Mouse (Mus musculus) spleen, adult 2 months (tissue): ENCODE measurements around the gene AA986860. TPM values are rescaled to one million over a fixed set of nuclear protein-coding genes. Genes with fewer than 3 reads are reported as not detected.

Experiments
- DNase-seq, 2 experiments: peaks; one replicate each; pipeline versions ENCODE4 v3.0.0 to v3.0.0-alpha.2; 2012 to 2021; ENCODE audit warnings: low spot score in 2 of 2, low read depth in 1 of 2
- H3K27ac ChIP-seq: fragments of 200-500 bp; 2 replicates; pipeline ENCODE4 v1.5.1; 2012; ENCODE audit warnings: low read length, inconsistent platforms; ENCODE audit not compliant: insufficient read depth
- H3K27me3 ChIP-seq: fragments of 200-500 bp; 2 replicates; pipeline ENCODE4 v1.6.1; 2012; ENCODE audit warnings: mild to moderate bottlenecking, moderate library complexity, low read length, inconsistent platforms; ENCODE audit not compliant: control insufficient read depth, insufficient read depth
- H3K36me3 ChIP-seq: fragments of 200-500 bp; 2 replicates; pipeline ENCODE4 v1.6.1; 2012; ENCODE audit warnings: mild to moderate bottlenecking, low read length, inconsistent platforms; ENCODE audit not compliant: control insufficient read depth, insufficient read depth
- H3K4me1 ChIP-seq: fragments of 200-500 bp; 2 replicates; pipeline ENCODE4 v1.6.1; 2011; ENCODE audit warnings: inconsistent platforms; ENCODE audit not compliant: control insufficient read depth, insufficient read depth, insufficient read length
- H3K4me3 ChIP-seq: fragments of 200-500 bp; 2 replicates; pipeline ENCODE4 v1.5.1; 2011; ENCODE audit warnings: mild to moderate bottlenecking, inconsistent platforms; ENCODE audit not compliant: insufficient read depth, insufficient read length; ENCODE audit errors: extremely low read depth
- CTCF ChIP-seq: fragments of 200-500 bp; IDR thresholded peaks from 2 replicates; pipeline ENCODE4 v1.5.1; 2011; ENCODE audit warnings: mild to moderate bottlenecking, inconsistent platforms; ENCODE audit not compliant: insufficient read depth, insufficient read length, insufficient replicate concordance; ENCODE audit errors: extremely low read depth
- POLR2A ChIP-seq: fragments of 200-500 bp; IDR thresholded peaks from 2 replicates; pipeline ENCODE4 v1.6.1; 2011; ENCODE audit warnings: low read depth, low read length, inconsistent platforms
- WGBS: fragments of 180-500 bp; shearing (Covaris S2); methylation state at CpG from one replicate; pipeline ENCODE4 v1.1.7; 2018; 5-methylcytosine and 5-hydroxymethylcytosine counted together
- polyA plus RNA-seq: library from polyadenylated mRNA; depleted of rRNA; stranded (reverse); fragments of >200 nt; gene quantifications from 2 replicates; pipeline ENCODE4 v1.2.3, GENCODE M21; 2012

The AA986860 gene
- polyA plus RNA-seq, 1 experiment = 0.30 TPM

GRCm38 (mm10) chr1:130710283-130711080, 21.3 kb upstream of the AA986860 start:
- no peak for DNase-seq
- Histone ChIP-seq H3K36me3 (peaks cover 6% of the 10 kb centered on the region), H3K4me3 (no peak overlapping the region), H3K27me3 (no peaks in the 10 kb centered on the region), H3K4me1 (no peaks in the 10 kb centered on the region; the same call in 1 of the 2 replicates), H3K27ac (no peak overlapping the region)
- WGBS = 92% methylated on average over 22 of the region's 22 CpGs
- no peak for TF ChIP-seq POLR2A
- no peak for TF ChIP-seq CTCF

- Histone ChIP-seq H3K27me3 (no peaks in the 10 kb centered on the region), H3K36me3 (0 out of 2 replicates have a peak, but pooled peaks cover 2% of the 10 kb centered on the region), H3K27ac (no peak overlapping the region), H3K4me3 (no peak overlapping the region), H3K4me1 (peaks cover 3% of the 10 kb centered on the region; the same call in 1 of the 2 replicates)
- TF ChIP-seq POLR2A = no peak
- no peak for TF ChIP-seq CTCF
- no peak for DNase-seq
- WGBS = 89% methylated on average over 4 of the region's 4 CpGs
Observed at GRCm38 (mm10) chr1:130714046-130714445, 17.7 kb upstream of the AA986860 start.

GRCm38 (mm10) chr1:130715561-130716217, 16.1 kb upstream of the AA986860 start, which contains the start of gene Gm29427:
Gm29427 (minus strand) TSS chr1:130715799.
- H3K36me3 ChIP-seq = 0 out of 2 replicates have a peak, but pooled peaks cover 3% of the 10 kb centered on the region
- no peaks in the 10 kb centered on the region for H3K27me3 ChIP-seq
- TF ChIP-seq CTCF (no peak), POLR2A (peak; percentile 51)
- H3K4me3 ChIP-seq = peak within 1 kb of the TSS; percentile 96
- H3K4me1 ChIP-seq = peaks cover 3% of the 10 kb centered on the region; the same call in 1 of the 2 replicates
- peak within 1 kb of the TSS; percentile 74 for H3K27ac ChIP-seq
- DNase-seq = peak; percentile 96
- under 1% methylated on average over 35 of the region's 38 CpGs for WGBS

- H3K4me1 ChIP-seq = peaks cover 3% of the 10 kb centered on the region; the same call in 1 of the 2 replicates
- H3K4me3 ChIP-seq = peak overlapping the region; percentile 96
- WGBS = under 1% methylated on average over 3 of the region's 3 CpGs
Observed at GRCm38 (mm10) chr1:130716218-130716512, 15.6 kb upstream of the AA986860 start.

GRCm38 (mm10) chr1:130716513-130717290, 15.1 kb upstream of the AA986860 start:
- Histone ChIP-seq H3K4me3 (peak overlapping the region; percentile 96), H3K27me3 (no peaks in the 10 kb centered on the region), H3K27ac (peak overlapping the region; percentile 74), H3K4me1 (peaks cover 3% of the 10 kb centered on the region; the same call in 1 of the 2 replicates), H3K36me3 (0 out of 2 replicates have a peak, but pooled peaks cover 3% of the 10 kb centered on the region)
- DNase-seq = peak in 1 of 2 experiments; percentile 7
- under 1% methylated on average over 42 of the region's 42 CpGs for WGBS
- no peak for TF ChIP-seq CTCF
- no peak for TF ChIP-seq POLR2A

More at GRCm38 (mm10) chr1:130716218-130716512, 15.6 kb upstream of the AA986860 start:
- Histone ChIP-seq H3K36me3 (0 out of 2 replicates have a peak, but pooled peaks cover 3% of the 10 kb centered on the region), H3K27me3 (no peaks in the 10 kb centered on the region), H3K27ac (peak overlapping the region; percentile 24; the same call in 1 of the 2 replicates)
- no peak for DNase-seq
- no peak for TF ChIP-seq CTCF
- TF ChIP-seq POLR2A = no peak

GRCm38 (mm10) chr1:130717291-130717871, 14.4 kb upstream of the AA986860 start, which contains the start of gene Yod1:
Yod1 (plus strand) TSS chr1:130717327.
- Histone ChIP-seq H3K27ac (peak within 1 kb of the TSS; percentile 74), H3K4me3 (peak within 1 kb of the TSS; percentile 96), H3K4me1 (peaks cover 3% of the 10 kb centered on the region; the same call in 1 of the 2 replicates), H3K27me3 (no peaks in the 10 kb centered on the region), H3K36me3 (0 out of 2 replicates have a peak, but pooled peaks cover 3% of the 10 kb centered on the region)
- DNase-seq = peak; percentile 77 to 78
- 1% methylated on average over 54 of the region's 54 CpGs for WGBS
- TF ChIP-seq CTCF (no peak), POLR2A (peak; percentile 41)
